Mouse (Mus musculus) forebrain, embryonic 10.5 days (tissue): Measurements from ENCODE around the gene Tdpoz3. TPM values are rescaled to one million over a fixed set of nuclear protein-coding genes. Genes with fewer than 3 reads are reported as not detected.
"Not testable (repeated sequence)": the region's sequence is repeated elsewhere in the genome, so short reads cannot be mapped to it uniquely, and the experiment has no call there.

Experiments used
- DNase-seq: peaks from one replicate; pipeline ENCODE4 v3.0.0-alpha.2; 2017; ENCODE audit warnings: low spot score; ENCODE audit errors: extremely low spot score
- H3K27ac ChIP-seq: fragments of 300-500 bp; sonication (generic); 2 replicates; pipeline ENCODE4 v1.5.1; 2016; ENCODE audit warnings: mild to moderate bottlenecking
- H3K27me3 ChIP-seq: fragments of 300-500 bp; sonication (generic); 2 replicates; pipeline ENCODE4 v1.6.1; 2016; ENCODE audit warnings: mild to moderate bottlenecking; ENCODE audit not compliant: poor library complexity, severe bottlenecking
- H3K36me3 ChIP-seq: fragments of 300-500 bp; sonication (generic); replicated peaks from 2 replicates; pipeline ENCODE4 v1.6.1; 2016; ENCODE audit warnings: mild to moderate bottlenecking, moderate library complexity
- H3K4me1 ChIP-seq: fragments of 300-500 bp; sonication (generic); 2 replicates; pipeline ENCODE4 v1.6.1; 2016
- H3K4me3 ChIP-seq: fragments of 300-500 bp; sonication (generic); 2 replicates; pipeline ENCODE4 v1.5.1; 2016; ENCODE audit warnings: mild to moderate bottlenecking, moderate library complexity
- H3K9me3 ChIP-seq: fragments of 300-500 bp; sonication (generic); 2 replicates; pipeline ENCODE4 v1.6.1; 2016; ENCODE audit warnings: mild to moderate bottlenecking, moderate library complexity
- WGBS: fragments of 180-500 bp; shearing (Covaris S2); methylation state at CpG from one replicate; pipeline ENCODE4 v1.1.7; 2016; 5-methylcytosine and 5-hydroxymethylcytosine counted together
- polyA plus RNA-seq: library from polyadenylated mRNA; unstranded; fragments of >200 nt; fragmentation: Nextera tagmentation; extraction: Ambion mirVana; gene quantifications from 2 replicates; pipeline ENCODE4 v1.2.1, GENCODE M21; 2016

Tdpoz3 gene
- not detected in 2 replicates for polyA plus RNA-seq

DNA sequence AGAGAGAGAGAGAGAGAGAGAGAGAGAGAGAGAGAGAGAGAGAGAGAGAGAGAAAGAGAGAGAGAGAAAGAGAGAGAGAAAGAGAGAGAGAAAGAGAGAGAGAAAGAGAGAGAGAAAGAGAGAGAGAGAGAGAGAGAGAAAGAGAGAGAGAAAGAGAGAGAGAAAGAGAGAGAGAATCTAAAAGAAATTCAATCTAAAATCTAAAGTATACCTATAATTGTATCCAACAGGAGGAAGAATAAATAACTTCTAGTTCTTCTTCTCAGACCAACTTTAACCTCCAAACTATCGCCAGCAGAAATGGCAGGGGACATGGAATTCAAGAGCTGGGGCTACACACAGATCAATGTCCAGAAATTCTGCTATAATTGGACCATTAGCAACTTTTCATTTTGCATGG, at the start of gene Tdpoz3:
Gene Tdpoz3 (plus strand): TSS at position 301 of the 400 bp plus-strand sequence.
- H3K4me1 ChIP-seq, H3K36me3 ChIP-seq, H3K27me3 ChIP-seq, H3K27ac ChIP-seq, DNase-seq, H3K9me3 ChIP-seq, H3K4me3 ChIP-seq: not testable (repeated sequence)
- 79% methylated on average over 1 of the region's 1 CpGs for WGBS

- not testable (repeated sequence) for DNase-seq, H3K4me1 ChIP-seq, H3K27ac ChIP-seq, H3K36me3 ChIP-seq, H3K27me3 ChIP-seq, H3K9me3 ChIP-seq, H3K4me3 ChIP-seq
Observed at GRCm38 (mm10) chr3:93796098-93796497, 29.7 kb upstream of the Tdpoz3 start, which contains the start of gene Tdpoz4. Gene Tdpoz4, plus strand, starts transcription at chr3:93796398.

- not testable (repeated sequence) for H3K4me1 ChIP-seq, H3K27ac ChIP-seq, H3K4me3 ChIP-seq, DNase-seq, H3K9me3 ChIP-seq, H3K36me3 ChIP-seq, H3K27me3 ChIP-seq
Observed at GRCm38 (mm10) chr3:93813341-93813740, 12.5 kb upstream of the Tdpoz3 start.

GRCm38 (mm10) chr3:93858957-93859356, 33.1 kb downstream of the Tdpoz3 start:
- H3K9me3 ChIP-seq, H3K4me3 ChIP-seq, H3K4me1 ChIP-seq, DNase-seq, H3K36me3 ChIP-seq, H3K27ac ChIP-seq, H3K27me3 ChIP-seq: not testable (repeated sequence)
- WGBS: 79% methylated on average over 8 of the region's 8 CpGs

DNA sequence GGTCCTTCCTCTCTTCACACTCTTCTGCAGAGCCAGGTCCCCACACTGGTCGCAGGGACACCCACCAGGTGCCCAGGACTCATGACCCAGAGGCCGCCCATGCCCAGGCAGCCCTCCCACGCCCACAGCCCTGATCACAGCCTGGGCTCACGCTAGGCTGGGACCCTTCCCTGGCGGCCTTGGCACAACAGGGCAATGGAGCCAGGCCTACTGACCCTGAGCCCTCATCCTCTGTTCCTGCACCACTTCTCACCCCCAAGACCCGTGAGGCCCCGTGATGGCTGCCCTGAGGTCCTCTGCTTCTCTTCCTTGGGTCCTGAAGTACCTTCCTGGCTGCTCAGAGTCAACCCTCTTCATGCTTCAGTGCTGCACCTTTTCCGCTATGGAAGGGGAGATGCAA, 44.8 kb downstream of the Tdpoz3 start:
- WGBS: 91% methylated on average over 8 of the region's 8 CpGs
- DNase-seq, H3K9me3 ChIP-seq, H3K27me3 ChIP-seq, H3K4me1 ChIP-seq, H3K27ac ChIP-seq, H3K36me3 ChIP-seq, H3K4me3 ChIP-seq: not testable (repeated sequence)

Other genes starting within 250 kb of the Tdpoz3 start
- gene Tdpoz2, start 173.3 kb upstream of the Tdpoz3 start, polyA plus RNA-seq: not detected in 2 replicates
- not detected in 2 replicates for gene Tdpoz1, start 149.7 kb upstream of the Tdpoz3 start, polyA plus RNA-seq
- not detected in 2 replicates for gene Gm37596, start 132.9 kb upstream of the Tdpoz3 start, polyA plus RNA-seq
- gene Gm5773, start 53.0 kb upstream of the Tdpoz3 start, polyA plus RNA-seq: not detected in 2 replicates
- not detected in 2 replicates for gene Tdpoz4, start 29.6 kb upstream of the Tdpoz3 start, polyA plus RNA-seq
- gene Gm9117, start 117.5 kb downstream of the Tdpoz3 start, polyA plus RNA-seq: not detected in 2 replicates
- gene Tdpoz5, start 135.3 kb downstream of the Tdpoz3 start, polyA plus RNA-seq: not detected in 2 replicates
- gene Gm9125, start 228.9 kb downstream of the Tdpoz3 start, polyA plus RNA-seq: not detected in 2 replicates
- gene Gm10697, start 246.6 kb downstream of the Tdpoz3 start, polyA plus RNA-seq: not detected in 2 replicates